Mouse (Mus musculus) frontal cortex, postnatal 10 days (tissue): Measurements from ENCODE around the gene Vmn1r103.
"Not testable (repeated sequence)": the region's sequence is repeated elsewhere in the genome, so short reads cannot be mapped to it uniquely, and the experiment has no call there.

ENCODE experiments used
- DNase-seq, 2 experiments: peaks; one replicate each; pipeline ENCODE4 v3.0.0; 2022; ENCODE audit warnings: low spot score in 2 of 2, mixed read lengths in 1 of 2

Vmn1r103 gene

GRCm38 (mm10) chr7:20510434-20510833 is at the start of gene Vmn1r103:
Gene Vmn1r103, minus strand, starts transcription at chr7:20510534.
- DNase-seq = not testable (repeated sequence)

- DNase-seq = not testable (repeated sequence)
Measured at GRCm38 (mm10) chr7:20545657-20546056, 35.3 kb upstream of the Vmn1r103 start, which contains the start of gene Gm5726. Gene Gm5726, minus strand, starts transcription at chr7:20545757.

- not testable (repeated sequence) for DNase-seq
Measured at GRCm38 (mm10) chr7:20533537-20533936, 23.2 kb upstream of the Vmn1r103 start, which contains the start of gene Vmn1r104. Gene Vmn1r104, plus strand, starts transcription at chr7:20533837.

GRCm38 (mm10) chr7:20474825-20475224 is 35.5 kb downstream of the Vmn1r103 start, which contains the start of gene Gm10670:
Gene Gm10670, minus strand, starts transcription at chr7:20474925.
- DNase-seq = not testable (repeated sequence)
